12 mouse cellular contexts compared by ENCODE assay signal in the genomic region with DNA sequence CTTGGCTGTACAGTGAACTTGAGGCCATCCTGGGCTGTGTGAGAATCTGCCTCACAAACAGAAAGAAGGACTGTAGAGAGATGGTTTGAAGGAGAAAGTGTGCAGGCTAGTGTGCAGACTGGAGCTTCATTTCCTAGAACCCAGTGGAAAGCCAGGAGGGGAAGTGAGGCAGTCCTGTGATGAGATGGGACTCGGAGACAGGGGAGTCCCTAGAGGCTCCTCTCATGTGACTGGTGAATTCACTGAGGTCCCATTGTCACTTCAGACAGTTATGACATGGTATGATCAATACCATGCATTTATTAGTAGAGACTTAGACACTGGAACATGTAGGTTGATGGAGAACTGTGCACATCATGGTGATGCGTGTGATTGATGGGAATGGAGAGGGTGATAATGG.
"Had no signal": no experiment of that assay in that cellular context is flagged by ENCODE, and none has a peak within 500 bp of the region (broad histone marks: within the 10 kb centered on the region; RNA-seq: fewer than 3 reads in every experiment).

No protein-coding gene starts in this region.

- DNase-seq: lung, adult 18-20 months; lung, embryonic 14.5 days; lung, postnatal 10 days; lung, postnatal 4 days; right cerebral cortex, postnatal 14 days; thymus, adult 18-20 months; thymus, postnatal 14 days; thymus, postnatal 36 days had no signal

- H3K27me3 ChIP-seq: midbrain, embryonic 12.5 days; midbrain, embryonic 15.5 days; neural tube, embryonic 12.5 days had no signal

- H3K9me3 ChIP-seq: midbrain, embryonic 12.5 days; midbrain, embryonic 15.5 days; neural tube, embryonic 12.5 days had no signal

- H3K4me3 ChIP-seq: midbrain, embryonic 12.5 days; midbrain, embryonic 15.5 days; neural tube, embryonic 12.5 days had no signal

- H3K36me3 ChIP-seq: midbrain, embryonic 12.5 days; midbrain, embryonic 15.5 days; neural tube, embryonic 12.5 days had no signal

- H3K9ac ChIP-seq: liver, embryonic 14.5 days; lung, embryonic 14.5 days; midbrain, embryonic 12.5 days; midbrain, embryonic 15.5 days; neural tube, embryonic 12.5 days had no signal

- H3K27ac ChIP-seq: liver, embryonic 14.5 days; midbrain, embryonic 12.5 days; midbrain, embryonic 15.5 days; neural tube, embryonic 12.5 days had no signal

- H3K4me2 ChIP-seq: lung, embryonic 14.5 days; midbrain, embryonic 12.5 days; midbrain, embryonic 15.5 days; neural tube, embryonic 12.5 days had no signal

- ATAC-seq: midbrain, embryonic 15.5 days had no signal

- H3K4me1 ChIP-seq: midbrain, embryonic 12.5 days; midbrain, embryonic 15.5 days; neural tube, embryonic 12.5 days had no signal
